Mouse (Mus musculus) liver, postnatal 0 days (tissue): ENCODE results near the gene Ppm1j. TPM values are rescaled to one million over a fixed set of nuclear protein-coding genes. Genes with fewer than 3 reads are reported as not detected.
"Not testable (repeated sequence)": the region's sequence is repeated elsewhere in the genome, so short reads cannot be mapped to it uniquely, and the experiment has no call there.

Source experiments
- ATAC-seq: fragments of 200-750 bp; cut with Nextera tagmentation; 2 replicates; pipeline ENCODE4 v1.8.0; 2017; ENCODE audit warnings: mild to moderate bottlenecking, moderate library complexity
- DNase-seq: peaks from one replicate; pipeline ENCODE4 v3.0.0-alpha.2; 2016
- H3K27ac ChIP-seq: fragments of 300-500 bp; sonication (generic); 2 replicates; pipeline ENCODE4 v1.5.1; 2014; ENCODE audit warnings: antibody characterized with exemption, moderate library complexity, mild to moderate bottlenecking, low read depth
- H3K27me3 ChIP-seq: fragments of 300-500 bp; sonication (generic); 2 replicates; pipeline ENCODE4 v1.6.1; 2014; ENCODE audit warnings: low read length, control low read depth, mixed read lengths; ENCODE audit not compliant: insufficient read depth
- H3K36me3 ChIP-seq: fragments of 300-500 bp; sonication (generic); replicated peaks from 2 replicates; pipeline ENCODE4 v1.6.1; 2014; ENCODE audit warnings: mild to moderate bottlenecking, control low read depth, low read length, moderate library complexity, mixed read lengths; ENCODE audit not compliant: insufficient read depth
- H3K4me1 ChIP-seq: fragments of 300-500 bp; sonication (generic); 2 replicates; pipeline ENCODE4 v1.6.1; 2014; ENCODE audit warnings: antibody characterized with exemption, mild to moderate bottlenecking, control low read depth; ENCODE audit not compliant: insufficient read depth
- H3K4me2 ChIP-seq: fragments of 300-500 bp; sonication (generic); 2 replicates; pipeline ENCODE4 v1.6.1; 2014; ENCODE audit warnings: low read depth, mild to moderate bottlenecking, low read length, moderate library complexity, mixed read lengths
- H3K4me3 ChIP-seq: fragments of 300-500 bp; sonication (generic); 2 replicates; pipeline ENCODE4 v1.5.1; 2014; ENCODE audit warnings: low read depth, low read length
- H3K9ac ChIP-seq: fragments of 300-500 bp; sonication (generic); replicated peaks from 2 replicates; pipeline ENCODE4 v1.6.1; 2014; ENCODE audit warnings: mild to moderate bottlenecking, moderate library complexity
- H3K9me3 ChIP-seq: fragments of 300-500 bp; sonication (generic); 2 replicates; pipeline ENCODE4 v1.6.1; 2016; ENCODE audit warnings: mild to moderate bottlenecking, control low read depth, low read length, mixed read lengths
- CTCF ChIP-seq: sonication (generic); IDR thresholded peaks from 2 replicates; pipeline ENCODE4 v1.5.1; 2016; ENCODE audit warnings: antibody characterized with exemption, low read depth
- EP300 ChIP-seq: IDR thresholded peaks from 2 replicates; pipeline ENCODE4 v1.6.1; 2016; ENCODE audit warnings: antibody characterized with exemption, low read depth, mild to moderate bottlenecking
- WGBS: fragments of 180-500 bp; shearing (Covaris S2); extraction: QIAGEN DNeasy Blood & Tissue Kit; methylation state at CpG from one replicate; pipeline ENCODE4 v1.1.7; 2014; ENCODE audit not compliant: insufficient replicate concordance; 5-methylcytosine and 5-hydroxymethylcytosine counted together
- polyA plus RNA-seq: library from polyadenylated mRNA; unstranded; fragments of >200 nt; fragmentation: Nextera tagmentation; extraction: Ambion mirVana; gene quantifications from 2 replicates; pipeline ENCODE4 v1.2.1, GENCODE M21; 2015

The Ppm1j gene
- polyA plus RNA-seq, 1 experiment from 2014 or later = 0.31 TPM

DNA sequence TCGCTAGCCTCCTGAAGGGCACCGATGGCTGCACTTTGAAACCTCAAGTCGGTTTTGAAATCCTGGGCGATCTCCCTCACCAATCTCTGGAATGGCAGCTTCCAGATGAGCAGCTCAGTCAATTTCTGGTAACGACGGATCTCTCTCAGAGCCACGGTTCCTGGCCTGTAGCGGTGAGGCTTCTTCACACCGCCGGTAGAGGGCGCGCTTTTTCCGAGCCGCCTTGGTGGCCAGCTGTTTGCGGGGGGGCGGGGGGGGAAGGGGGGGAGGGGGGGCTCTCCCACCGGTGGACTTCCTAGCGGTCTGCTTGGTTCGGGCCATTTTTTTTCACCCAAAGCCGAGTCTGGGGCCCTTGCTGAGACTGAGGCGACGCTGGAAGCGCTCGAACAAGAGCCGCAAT, 28.0 kb upstream of the Ppm1j start:
- 19% methylated on average over 16 of the region's 25 CpGs for WGBS
- not testable (repeated sequence) for H3K4me1 ChIP-seq, H3K36me3 ChIP-seq, H3K27ac ChIP-seq, H3K27me3 ChIP-seq, H3K4me3 ChIP-seq, ATAC-seq, H3K4me2 ChIP-seq, H3K9ac ChIP-seq, H3K9me3 ChIP-seq
- peak; percentile 58 for TF ChIP-seq CTCF
- peak; percentile 60 for DNase-seq

GRCm38 (mm10) chr3:104758406-104758805, 22.4 kb upstream of the Ppm1j start:
- Histone ChIP-seq H3K36me3 (no peaks in the 10 kb centered on the region), H3K27me3 (peaks cover 4% of the 10 kb centered on the region; the same call in 1 of the 2 replicates), H3K9ac (peak overlapping the region; percentile 35), H3K4me2 (peak overlapping the region; percentile 71), H3K4me3 (peak overlapping the region; percentile 26), H3K27ac (no peak overlapping the region), H3K4me1 (peaks cover 15% of the 10 kb centered on the region), H3K9me3 (no peaks in the 10 kb centered on the region)
- ATAC-seq (peak; percentile 56), DNase-seq (peak; percentile 79)
- TF ChIP-seq EP300 (no peak), CTCF (peak; percentile 86)
- WGBS = 3% methylated on average over 27 of the region's 27 CpGs

GRCm38 (mm10) chr3:104758869-104759268, 22.0 kb upstream of the Ppm1j start:
- no peak for TF ChIP-seq CTCF
- no peak for TF ChIP-seq EP300
- WGBS = 27% methylated on average over 5 of the region's 5 CpGs
- Histone ChIP-seq H3K4me1 (peaks cover 15% of the 10 kb centered on the region), H3K9me3 (no peaks in the 10 kb centered on the region), H3K36me3 (no peaks in the 10 kb centered on the region), H3K4me2 (peak overlapping the region; percentile 71), H3K9ac (peak overlapping the region; percentile 35), H3K27ac (no peak overlapping the region), H3K27me3 (peaks cover 4% of the 10 kb centered on the region; the same call in 1 of the 2 replicates), H3K4me3 (peak overlapping the region; percentile 26)
- ATAC-seq (no peak), DNase-seq (no peak)

- not testable (repeated sequence) for H3K9me3 ChIP-seq, H3K9ac ChIP-seq, H3K4me3 ChIP-seq, H3K36me3 ChIP-seq, H3K27me3 ChIP-seq, H3K27ac ChIP-seq
- DNase-seq = peak; percentile 33
- WGBS = 29% methylated on average over 19 of the region's 20 CpGs
- Histone ChIP-seq H3K4me2 (peak overlapping the region; percentile 52), H3K4me1 (peaks cover 15% of the 10 kb centered on the region)
- peak; percentile 54; the same call in 1 of the 2 replicates for ATAC-seq
These were observed 18.6 kb upstream of the Ppm1j start for GRCm38 (mm10) chr3:104762103-104762863.

GRCm38 (mm10) chr3:104765021-104765420, 15.8 kb upstream of the Ppm1j start:
- no peaks in the 10 kb centered on the region for H3K9me3 ChIP-seq
- DNase-seq = peak; percentile 63
- no peak overlapping the region for H3K27ac ChIP-seq
- no peak overlapping the region for H3K4me2 ChIP-seq
- WGBS = 19% methylated on average over 4 of the region's 4 CpGs
- no peak for TF ChIP-seq EP300
- TF ChIP-seq CTCF = peak; percentile 78
- no peak overlapping the region for H3K9ac ChIP-seq
- no peaks in the 10 kb centered on the region for H3K27me3 ChIP-seq
- no peaks in the 10 kb centered on the region for H3K36me3 ChIP-seq
- H3K4me3 ChIP-seq = no peak overlapping the region
- ATAC-seq = no peak
- H3K4me1 ChIP-seq = peaks cover 7% of the 10 kb centered on the region; the same call in 1 of the 2 replicates

- TF ChIP-seq CTCF (no peak), EP300 (no peak)
- H3K4me1 ChIP-seq = peaks cover under 1% of the 10 kb centered on the region; the same call in 1 of the 2 replicates
These were observed 13.7 kb upstream of the Ppm1j start for GRCm38 (mm10) chr3:104767141-104767540.

More at GRCm38 (mm10) chr3:104767141-104767540, 13.7 kb upstream of the Ppm1j start:
- H3K27ac ChIP-seq = no peak overlapping the region
- DNase-seq (no peak), ATAC-seq (no peak)
- no peak overlapping the region for H3K4me2 ChIP-seq
- H3K9ac ChIP-seq = no peak overlapping the region
- no peaks in the 10 kb centered on the region for H3K36me3 ChIP-seq
- H3K9me3 ChIP-seq = no peaks in the 10 kb centered on the region
- H3K27me3 ChIP-seq = no peaks in the 10 kb centered on the region
- WGBS = 51% methylated on average over 2 of the region's 2 CpGs
- H3K4me3 ChIP-seq = no peak overlapping the region
